Mouse (Mus musculus) bone marrow macrophage, adult 2 months (primary cell): ENCODE data around the gene Rab31.

Experiments
- CTCF ChIP-seq: IDR thresholded peaks from 2 replicates; pipeline ENCODE4 v1.5.1; 2012; ENCODE audit warnings: low read depth, mild to moderate bottlenecking, low read length, moderate library complexity
- POLR2A ChIP-seq: IDR thresholded peaks from 2 replicates; pipeline ENCODE4 v1.6.1; 2012; ENCODE audit warnings: mild to moderate bottlenecking, low read depth, low read length, borderline replicate concordance

GRCm38 (mm10) chr17:65647961-65648360 lies 124.6 kb downstream of the Rab31 start:
- TF ChIP-seq POLR2A (no peak), CTCF (no peak)
